Mouse (Mus musculus) lung, adult 2 months (tissue): ENCODE data around the gene Rnf144b.

Experiments
- CTCF ChIP-seq: fragments of 200-500 bp; IDR thresholded peaks from 2 replicates; pipeline ENCODE4 v1.5.1; 2011; ENCODE audit warnings: mild to moderate bottlenecking, low read length, control low read depth; ENCODE audit not compliant: insufficient read depth
- POLR2A ChIP-seq: fragments of 200-500 bp; IDR thresholded peaks from 2 replicates; pipeline ENCODE4 v1.6.1; 2011; ENCODE audit warnings: low read depth, mild to moderate bottlenecking, control low read depth, low read length, borderline replicate concordance; ENCODE audit errors: extremely low read depth

DNA sequence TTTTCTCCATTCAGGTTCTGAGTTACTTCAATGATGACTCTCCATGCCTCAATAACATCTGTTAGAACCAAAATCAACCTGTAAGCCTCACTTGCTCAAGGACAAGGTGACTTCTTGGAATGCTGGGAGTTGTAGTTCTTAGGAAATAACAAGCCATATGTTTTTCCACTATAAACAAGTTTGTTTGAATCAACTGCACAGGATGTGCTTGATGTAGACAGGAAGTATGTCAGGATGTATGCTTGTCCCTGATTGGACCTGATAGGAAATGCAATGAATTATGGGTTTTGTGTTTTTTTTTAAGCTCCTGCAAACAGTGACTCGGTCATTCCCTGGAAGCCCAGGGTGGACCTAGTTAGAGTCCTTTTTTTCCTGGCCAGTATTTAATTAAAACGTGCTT, 139.5 kb downstream of the Rnf144b start:
- TF ChIP-seq POLR2A, result no peak
- TF ChIP-seq CTCF, result no peak
